Mouse (Mus musculus) C2C12 (cell line): ENCODE data around the gene Lalba.
A peak's percentile ranks its signal among the peaks of the same experiment; 100 is the strongest.

Experiments used
- CEBPB ChIP-seq: IDR thresholded peaks from one replicate; pipeline ENCODE4 v1.6.1; 2011; ENCODE audit warnings: low read depth, mild to moderate bottlenecking, control low read depth, moderate library complexity
- CTCF ChIP-seq: IDR thresholded peaks from one replicate; pipeline ENCODE4 v1.5.1; 2011; ENCODE audit not compliant: control insufficient read depth, insufficient read depth, insufficient read length
- MYOD1 ChIP-seq: IDR thresholded peaks from one replicate; pipeline ENCODE4 v1.6.1; 2011; ENCODE audit warnings: low read depth; ENCODE audit not compliant: control insufficient read depth, insufficient read length
- USF1 ChIP-seq: IDR thresholded peaks from one replicate; pipeline ENCODE4 v1.6.1; 2011; ENCODE audit warnings: low read depth, mild to moderate bottlenecking, control low read depth, moderate library complexity

- no peak for TF ChIP-seq CTCF
- peak; percentile 23 for TF ChIP-seq MYOD1
- no peak for TF ChIP-seq USF1
- peak; percentile 49 for TF ChIP-seq CEBPB
These were observed 45.6 kb upstream of the Lalba start for GRCm38 (mm10) chr15:98528066-98528563.
